Mouse (Mus musculus) lung, postnatal 0 days (tissue): ENCODE results near the gene Syn1.

ENCODE experiments used
- CTCF ChIP-seq: IDR thresholded peaks from 2 replicates; pipeline ENCODE4 v1.5.1; 2016; ENCODE audit warnings: antibody characterized with exemption, mild to moderate bottlenecking
- EP300 ChIP-seq: IDR thresholded peaks from 2 replicates; pipeline ENCODE4 v1.6.1; 2016; ENCODE audit warnings: antibody characterized with exemption, mild to moderate bottlenecking, control low read depth

GRCm38 (mm10) chrX:20862105-20863065, 58.4 kb downstream of the Syn1 start:
- no peak for TF ChIP-seq CTCF
- no peak for TF ChIP-seq EP300
